Mouse (Mus musculus): ENCODE results near the gene Foxo3.

GRCm38 (mm10) chr10:42180333-42180732, 96.2 kb downstream of the Foxo3 start:
- TF ChIP-seq CTCF (IDR thresholded peaks at IDR 0.05; ENCODE audit: borderline replicate concordance, extremely low read depth, insufficient read depth, insufficient read length) (no peak), POLR2A (IDR thresholded peaks at IDR 0.05; ENCODE audit: borderline replicate concordance, extremely low read depth, insufficient read depth, insufficient read length, poor library complexity, severe bottlenecking) (no peak)

Measured in brain, embryonic 14.5 days (tissue).